Mouse (Mus musculus): ENCODE data around the gene Vip. TPM values are rescaled to one million over a fixed set of nuclear protein-coding genes. Genes with fewer than 3 reads are reported as not detected.

Vip gene
- polyA plus RNA-seq (2014; fragmentation: Nextera tagmentation; extraction: Ambion mirVana) = 0.76 and 1.0 TPM in 2 replicates

GRCm38 (mm10) chr10:5639112-5639511 lies at the start of gene Vip:
Gene Vip (plus strand): TSS chr10:5639218.
- DNase-seq (ENCODE audit: low spot score) (peak; percentile 46), ATAC-seq (ENCODE audit: low FRiP score) (no peak)
- Histone ChIP-seq H3K36me3 (ENCODE audit: control insufficient read depth, insufficient read depth, low read length) (no peaks in the 10 kb centered on the region), H3K9me3 (ENCODE audit: control insufficient read depth, low read length) (no peaks in the 10 kb centered on the region), H3K27ac (ENCODE audit: low read depth, low read length) (no peak within 1 kb of the TSS), H3K9ac (ENCODE audit: low read depth, low read length) (no peak within 1 kb of the TSS), H3K4me2 (replicated peaks; ENCODE audit: low read depth, low read length) (no peak within 1 kb of the TSS), H3K4me1 (replicated peaks; ENCODE audit: control insufficient read depth, insufficient read depth, low read length) (no peaks in the 10 kb centered on the region), H3K4me3 (ENCODE audit: low read depth, low read length) (no peak within 1 kb of the TSS), H3K27me3 (ENCODE audit: control insufficient read depth, insufficient read depth, low read length) (no peaks in the 10 kb centered on the region)
- 36% methylated on average over 8 of the region's 8 CpGs for WGBS

GRCm38 (mm10) chr10:5591061-5591460 lies 48.0 kb upstream of the Vip start:
- WGBS = 82% methylated on average over 2 of the region's 2 CpGs
- Histone ChIP-seq H3K4me1 (replicated peaks; ENCODE audit: control insufficient read depth, insufficient read depth, low read length) (no peaks in the 10 kb centered on the region), H3K4me2 (replicated peaks; ENCODE audit: low read depth, low read length) (no peak overlapping the region), H3K27ac (ENCODE audit: low read depth, low read length) (no peak overlapping the region), H3K9ac (ENCODE audit: low read depth, low read length) (no peak overlapping the region), H3K4me3 (ENCODE audit: low read depth, low read length) (no peak overlapping the region), H3K36me3 (ENCODE audit: control insufficient read depth, insufficient read depth, low read length) (no peaks in the 10 kb centered on the region), H3K27me3 (ENCODE audit: control insufficient read depth, insufficient read depth, low read length) (no peaks in the 10 kb centered on the region), H3K9me3 (ENCODE audit: control insufficient read depth, low read length) (no peaks in the 10 kb centered on the region)
- ATAC-seq (ENCODE audit: low FRiP score) (no peak), DNase-seq (ENCODE audit: low spot score) (no peak)

- no peak overlapping the region for H3K9ac ChIP-seq (ENCODE audit: low read depth, low read length)
- no peak for ATAC-seq (ENCODE audit: low FRiP score)
- H3K4me3 ChIP-seq (ENCODE audit: low read depth, low read length) = no peak overlapping the region
- 80% methylated on average over 4 of the region's 4 CpGs for WGBS
- no peak overlapping the region for H3K27ac ChIP-seq (ENCODE audit: low read depth, low read length)
- H3K27me3 ChIP-seq (ENCODE audit: control insufficient read depth, insufficient read depth, low read length) = no peaks in the 10 kb centered on the region
- no peaks in the 10 kb centered on the region for H3K36me3 ChIP-seq (ENCODE audit: control insufficient read depth, insufficient read depth, low read length)
- no peak overlapping the region for H3K4me2 ChIP-seq (replicated peaks; ENCODE audit: low read depth, low read length)
- H3K9me3 ChIP-seq (ENCODE audit: control insufficient read depth, low read length) = no peaks in the 10 kb centered on the region
- no peaks in the 10 kb centered on the region for H3K4me1 ChIP-seq (replicated peaks; ENCODE audit: control insufficient read depth, insufficient read depth, low read length)
- no peak for DNase-seq (ENCODE audit: low spot score)
Observed at GRCm38 (mm10) chr10:5591996-5592395, 47.0 kb upstream of the Vip start.

GRCm38 (mm10) chr10:5593464-5593863 lies 45.6 kb upstream of the Vip start, which contains the start of gene Myct1:
Gene Myct1 (plus strand): TSS chr10:5593775.
- H3K27ac ChIP-seq (ENCODE audit: low read depth, low read length) = no peak within 1 kb of the TSS
- DNase-seq (ENCODE audit: low spot score) = no peak
- no peak within 1 kb of the TSS for H3K4me3 ChIP-seq (ENCODE audit: low read depth, low read length)
- no peaks in the 10 kb centered on the region for H3K9me3 ChIP-seq (ENCODE audit: control insufficient read depth, low read length)
- H3K4me2 ChIP-seq (replicated peaks; ENCODE audit: low read depth, low read length) = no peak within 1 kb of the TSS
- ATAC-seq (ENCODE audit: low FRiP score) = no peak
- no peaks in the 10 kb centered on the region for H3K36me3 ChIP-seq (ENCODE audit: control insufficient read depth, insufficient read depth, low read length)
- no peaks in the 10 kb centered on the region for H3K4me1 ChIP-seq (replicated peaks; ENCODE audit: control insufficient read depth, insufficient read depth, low read length)
- no peak within 1 kb of the TSS for H3K9ac ChIP-seq (ENCODE audit: low read depth, low read length)
- no peaks in the 10 kb centered on the region for H3K27me3 ChIP-seq (ENCODE audit: control insufficient read depth, insufficient read depth, low read length)
- whole genome bisulfite sequencing = 61% methylated on average over 5 of the region's 5 CpGs

- no peaks in the 10 kb centered on the region for H3K4me1 ChIP-seq (replicated peaks; ENCODE audit: control insufficient read depth, insufficient read depth, low read length)
- WGBS = 71% methylated on average over 5 of the region's 5 CpGs
- H3K9me3 ChIP-seq (ENCODE audit: control insufficient read depth, low read length) = no peaks in the 10 kb centered on the region
- H3K27me3 ChIP-seq (ENCODE audit: control insufficient read depth, insufficient read depth, low read length) = no peaks in the 10 kb centered on the region
- no peak overlapping the region for H3K4me3 ChIP-seq (ENCODE audit: low read depth, low read length)
- no peak overlapping the region for H3K4me2 ChIP-seq (replicated peaks; ENCODE audit: low read depth, low read length)
- ATAC-seq (ENCODE audit: low FRiP score) (no peak), DNase-seq (ENCODE audit: low spot score) (no peak)
- no peak overlapping the region for H3K9ac ChIP-seq (ENCODE audit: low read depth, low read length)
- H3K36me3 ChIP-seq (ENCODE audit: control insufficient read depth, insufficient read depth, low read length) = no peaks in the 10 kb centered on the region
- no peak overlapping the region for H3K27ac ChIP-seq (ENCODE audit: low read depth, low read length)
Observed at GRCm38 (mm10) chr10:5594457-5594856, 44.6 kb upstream of the Vip start.

- Histone ChIP-seq H3K4me3 (ENCODE audit: low read depth, low read length) (no peak overlapping the region), H3K36me3 (ENCODE audit: control insufficient read depth, insufficient read depth, low read length) (no peaks in the 10 kb centered on the region), H3K27ac (ENCODE audit: low read depth, low read length) (no peak overlapping the region), H3K27me3 (ENCODE audit: control insufficient read depth, insufficient read depth, low read length) (no peaks in the 10 kb centered on the region), H3K4me1 (replicated peaks; ENCODE audit: control insufficient read depth, insufficient read depth, low read length) (no peaks in the 10 kb centered on the region), H3K4me2 (replicated peaks; ENCODE audit: low read depth, low read length) (no peak overlapping the region), H3K9me3 (ENCODE audit: control insufficient read depth, low read length) (no peaks in the 10 kb centered on the region), H3K9ac (ENCODE audit: low read depth, low read length) (no peak overlapping the region)
- DNase-seq (ENCODE audit: low spot score) (no peak), ATAC-seq (ENCODE audit: low FRiP score) (no peak)
- 79% methylated on average over 6 of the region's 6 CpGs for whole genome bisulfite sequencing
Observed at GRCm38 (mm10) chr10:5596559-5596958, 42.5 kb upstream of the Vip start.

- Histone ChIP-seq H3K27ac (ENCODE audit: low read depth, low read length) (no peak overlapping the region), H3K4me3 (ENCODE audit: low read depth, low read length) (no peak overlapping the region), H3K27me3 (ENCODE audit: control insufficient read depth, insufficient read depth, low read length) (no peaks in the 10 kb centered on the region), H3K9ac (ENCODE audit: low read depth, low read length) (no peak overlapping the region), H3K4me2 (replicated peaks; ENCODE audit: low read depth, low read length) (no peak overlapping the region), H3K4me1 (replicated peaks; ENCODE audit: control insufficient read depth, insufficient read depth, low read length) (no peaks in the 10 kb centered on the region), H3K36me3 (ENCODE audit: control insufficient read depth, insufficient read depth, low read length) (no peaks in the 10 kb centered on the region), H3K9me3 (ENCODE audit: control insufficient read depth, low read length) (no peaks in the 10 kb centered on the region)
- DNase-seq (ENCODE audit: low spot score) (peak; percentile 85), ATAC-seq (ENCODE audit: low FRiP score) (peak; percentile 66)
- WGBS = 22% methylated on average over 7 of the region's 7 CpGs
Observed at GRCm38 (mm10) chr10:5600123-5600522, 38.9 kb upstream of the Vip start.

- Histone ChIP-seq H3K4me3 (ENCODE audit: low read depth, low read length) (no peak overlapping the region), H3K9me3 (ENCODE audit: control insufficient read depth, low read length) (no peaks in the 10 kb centered on the region), H3K4me1 (replicated peaks; ENCODE audit: control insufficient read depth, insufficient read depth, low read length) (no peaks in the 10 kb centered on the region), H3K36me3 (ENCODE audit: control insufficient read depth, insufficient read depth, low read length) (no peaks in the 10 kb centered on the region), H3K27me3 (ENCODE audit: control insufficient read depth, insufficient read depth, low read length) (no peaks in the 10 kb centered on the region), H3K9ac (ENCODE audit: low read depth, low read length) (no peak overlapping the region), H3K4me2 (replicated peaks; ENCODE audit: low read depth, low read length) (no peak overlapping the region), H3K27ac (ENCODE audit: low read depth, low read length) (no peak overlapping the region)
- ATAC-seq (ENCODE audit: low FRiP score) (no peak), DNase-seq (ENCODE audit: low spot score) (no peak)
- 92% methylated on average over 10 of the region's 10 CpGs for WGBS
Observed at GRCm38 (mm10) chr10:5603512-5603911, 35.5 kb upstream of the Vip start.

GRCm38 (mm10) chr10:5604371-5604770 lies 34.6 kb upstream of the Vip start:
- H3K36me3 ChIP-seq (ENCODE audit: control insufficient read depth, insufficient read depth, low read length) = no peaks in the 10 kb centered on the region
- DNase-seq (ENCODE audit: low spot score) = no peak
- no peak overlapping the region for H3K27ac ChIP-seq (ENCODE audit: low read depth, low read length)
- no peak overlapping the region for H3K4me3 ChIP-seq (ENCODE audit: low read depth, low read length)
- H3K4me2 ChIP-seq (replicated peaks; ENCODE audit: low read depth, low read length) = no peak overlapping the region
- H3K9ac ChIP-seq (ENCODE audit: low read depth, low read length) = no peak overlapping the region
- H3K9me3 ChIP-seq (ENCODE audit: control insufficient read depth, low read length) = no peaks in the 10 kb centered on the region
- H3K27me3 ChIP-seq (ENCODE audit: control insufficient read depth, insufficient read depth, low read length) = no peaks in the 10 kb centered on the region
- ATAC-seq (ENCODE audit: low FRiP score) = no peak
- no peaks in the 10 kb centered on the region for H3K4me1 ChIP-seq (replicated peaks; ENCODE audit: control insufficient read depth, insufficient read depth, low read length)
- WGBS = 92% methylated on average over 13 of the region's 13 CpGs
